ENCODE assay signal across 15 mouse cellular contexts in the genomic region with DNA sequence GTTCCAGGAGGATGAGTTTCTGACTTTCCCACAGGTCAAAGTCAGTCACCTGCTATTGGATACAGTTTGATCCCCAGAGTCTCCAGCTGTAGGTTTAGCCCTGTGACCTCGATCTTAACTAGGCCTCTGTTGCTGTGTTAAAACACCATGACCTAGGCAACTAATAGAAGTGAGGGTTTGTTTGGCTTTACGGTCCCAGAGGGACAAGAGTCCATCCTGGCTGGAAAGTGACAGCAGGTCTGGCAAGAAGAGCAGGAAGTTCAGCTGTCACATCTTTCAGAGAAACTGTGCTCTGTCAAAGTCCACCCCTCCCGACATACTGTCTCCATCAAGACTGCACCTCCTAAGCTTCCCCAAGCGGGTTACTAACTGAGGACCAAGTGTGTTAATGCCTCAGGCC.
"Had no signal": no experiment of that assay in that cellular context is flagged by ENCODE, and none has a peak within 500 bp of the region (broad histone marks: within the 10 kb centered on the region; RNA-seq: fewer than 3 reads in every experiment).

No protein-coding gene starts in this region.

- H3K9me3 ChIP-seq: intestine, embryonic 15.5 days; limb, embryonic 13.5 days; neural tube, embryonic 15.5 days had no signal

- H3K27ac ChIP-seq: hindbrain, embryonic 14.5 days; intestine, embryonic 15.5 days; kidney, postnatal 0 days; layer of hippocampus, adult 2 months; limb, embryonic 13.5 days; midbrain, embryonic 10.5 days; neural tube, embryonic 15.5 days; stomach, postnatal 0 days had no signal

- DNase-seq: left cerebral cortex, postnatal 4 days; lung, adult 18-20 months; midbrain, embryonic 14.5 days; right cerebral cortex, adult 18-20 months; right cerebral cortex, postnatal 25 days; thymus, postnatal 4 days had no signal

- H3K4me2 ChIP-seq: hindbrain, embryonic 14.5 days; intestine, embryonic 15.5 days; limb, embryonic 13.5 days; neural tube, embryonic 15.5 days had no signal

- H3K36me3 ChIP-seq: intestine, embryonic 15.5 days; limb, embryonic 13.5 days; midbrain, embryonic 10.5 days; neural tube, embryonic 15.5 days had no signal

- H3K9ac ChIP-seq: hindbrain, embryonic 14.5 days; intestine, embryonic 15.5 days; limb, embryonic 13.5 days; neural tube, embryonic 15.5 days had no signal

- H3K4me3 ChIP-seq: intestine, embryonic 15.5 days; layer of hippocampus, adult 2 months; limb, embryonic 13.5 days; midbrain, embryonic 10.5 days; myocyte; neural tube, embryonic 15.5 days had no signal

- H3K27me3 ChIP-seq: intestine, embryonic 15.5 days; limb, embryonic 13.5 days; neural tube, embryonic 15.5 days had no signal

- ATAC-seq: intestine, embryonic 15.5 days had no signal
